Mouse (Mus musculus) forebrain, embryonic 10.5 days (tissue): Measurements from ENCODE around the gene Rap2a. TPM values are rescaled to one million over a fixed set of nuclear protein-coding genes. Genes with fewer than 3 reads are reported as not detected.

Source experiments
- DNase-seq: peaks from one replicate; pipeline ENCODE4 v3.0.0-alpha.2; 2017; ENCODE audit warnings: low spot score; ENCODE audit errors: extremely low spot score
- H3K27ac ChIP-seq: fragments of 300-500 bp; sonication (generic); 2 replicates; pipeline ENCODE4 v1.5.1; 2016; ENCODE audit warnings: mild to moderate bottlenecking
- H3K27me3 ChIP-seq: fragments of 300-500 bp; sonication (generic); 2 replicates; pipeline ENCODE4 v1.6.1; 2016; ENCODE audit warnings: mild to moderate bottlenecking; ENCODE audit not compliant: poor library complexity, severe bottlenecking
- H3K36me3 ChIP-seq: fragments of 300-500 bp; sonication (generic); replicated peaks from 2 replicates; pipeline ENCODE4 v1.6.1; 2016; ENCODE audit warnings: mild to moderate bottlenecking, moderate library complexity
- H3K4me1 ChIP-seq: fragments of 300-500 bp; sonication (generic); 2 replicates; pipeline ENCODE4 v1.6.1; 2016
- H3K4me3 ChIP-seq: fragments of 300-500 bp; sonication (generic); 2 replicates; pipeline ENCODE4 v1.5.1; 2016; ENCODE audit warnings: mild to moderate bottlenecking, moderate library complexity
- H3K9me3 ChIP-seq: fragments of 300-500 bp; sonication (generic); 2 replicates; pipeline ENCODE4 v1.6.1; 2016; ENCODE audit warnings: mild to moderate bottlenecking, moderate library complexity
- WGBS: fragments of 180-500 bp; shearing (Covaris S2); methylation state at CpG from one replicate; pipeline ENCODE4 v1.1.7; 2016; 5-methylcytosine and 5-hydroxymethylcytosine counted together
- polyA plus RNA-seq: library from polyadenylated mRNA; unstranded; fragments of >200 nt; fragmentation: Nextera tagmentation; extraction: Ambion mirVana; gene quantifications from 2 replicates; pipeline ENCODE4 v1.2.1, GENCODE M21; 2016

The Rap2a gene
- 7.7 and 9.0 TPM in 2 replicates for polyA plus RNA-seq

GRCm38 (mm10) chr14:120477982-120478568, at the start of gene Rap2a:
Gene Rap2a (plus strand): TSS chr14:120478444.
- Histone ChIP-seq H3K4me1 (peaks cover 28% of the 10 kb centered on the region), H3K27ac (peak within 1 kb of the TSS; percentile 93), H3K36me3 (peaks cover 21% of the 10 kb centered on the region), H3K27me3 (no peaks in the 10 kb centered on the region), H3K9me3 (peaks cover 5% of the 10 kb centered on the region; the same call in 1 of the 2 replicates), H3K4me3 (peak within 1 kb of the TSS; percentile 80)
- WGBS = under 1% methylated on average over 76 of the region's 78 CpGs
- peak; percentile 91 for DNase-seq

- H3K9me3 ChIP-seq = peaks cover 13% of the 10 kb centered on the region; the same call in 1 of the 2 replicates
- H3K4me1 ChIP-seq = no peaks in the 10 kb centered on the region
- H3K4me3 ChIP-seq = no peak overlapping the region
- peaks cover 33% of the 10 kb centered on the region for H3K36me3 ChIP-seq
- no peak for DNase-seq
- H3K27ac ChIP-seq = no peak overlapping the region
- 89% methylated on average over 5 of the region's 5 CpGs for WGBS
- H3K27me3 ChIP-seq = no peaks in the 10 kb centered on the region
Measured at GRCm38 (mm10) chr14:120428497-120428896, 49.7 kb upstream of the Rap2a start.

- H3K4me3 ChIP-seq = no peak overlapping the region
- H3K4me1 ChIP-seq = no peaks in the 10 kb centered on the region
- no peaks in the 10 kb centered on the region for H3K9me3 ChIP-seq
- no peak overlapping the region for H3K27ac ChIP-seq
- 0 out of 2 replicates have a peak, but pooled peaks cover 2% of the 10 kb centered on the region for H3K36me3 ChIP-seq
- no peaks in the 10 kb centered on the region for H3K27me3 ChIP-seq
- DNase-seq = no peak
Measured at GRCm38 (mm10) chr14:120432773-120433172, 45.5 kb upstream of the Rap2a start.

GRCm38 (mm10) chr14:120433931-120434398, 44.3 kb upstream of the Rap2a start:
- Histone ChIP-seq H3K4me3 (no peak overlapping the region), H3K36me3 (0 out of 2 replicates have a peak, but pooled peaks cover 2% of the 10 kb centered on the region), H3K9me3 (no peaks in the 10 kb centered on the region), H3K27me3 (no peaks in the 10 kb centered on the region), H3K27ac (0 out of 2 replicates have a peak overlapping the region, but pooled peaks have one; percentile 16), H3K4me1 (no peaks in the 10 kb centered on the region)
- 85% methylated on average over 8 of the region's 8 CpGs for WGBS
- no peak for DNase-seq

GRCm38 (mm10) chr14:120434831-120435230, 43.4 kb upstream of the Rap2a start:
- no peak overlapping the region for H3K27ac ChIP-seq

GRCm38 (mm10) chr14:120440716-120441115, 37.5 kb upstream of the Rap2a start:
- 0 out of 2 replicates have a peak, but pooled peaks cover 2% of the 10 kb centered on the region for H3K36me3 ChIP-seq

More at GRCm38 (mm10) chr14:120434831-120435230, 43.4 kb upstream of the Rap2a start:
- Histone ChIP-seq H3K9me3 (peaks cover 3% of the 10 kb centered on the region; the same call in 1 of the 2 replicates), H3K4me3 (no peak overlapping the region), H3K27me3 (no peaks in the 10 kb centered on the region), H3K36me3 (0 out of 2 replicates have a peak, but pooled peaks cover 2% of the 10 kb centered on the region), H3K4me1 (no peaks in the 10 kb centered on the region)
- 70% methylated on average over 1 of the region's 1 CpGs for WGBS
- no peak for DNase-seq

GRCm38 (mm10) chr14:120441256-120441655, 37.0 kb upstream of the Rap2a start:
- Histone ChIP-seq H3K36me3 (0 out of 2 replicates have a peak, but pooled peaks cover 2% of the 10 kb centered on the region), H3K27ac (no peak overlapping the region), H3K4me3 (no peak overlapping the region), H3K4me1 (no peaks in the 10 kb centered on the region), H3K27me3 (no peaks in the 10 kb centered on the region), H3K9me3 (peaks cover 3% of the 10 kb centered on the region; the same call in 1 of the 2 replicates)
- DNase-seq = no peak
- 93% methylated on average over 4 of the region's 4 CpGs for WGBS

More at GRCm38 (mm10) chr14:120440716-120441115, 37.5 kb upstream of the Rap2a start:
- Histone ChIP-seq H3K4me3 (no peak overlapping the region), H3K4me1 (no peaks in the 10 kb centered on the region), H3K27me3 (no peaks in the 10 kb centered on the region), H3K27ac (no peak overlapping the region), H3K9me3 (peaks cover 3% of the 10 kb centered on the region; the same call in 1 of the 2 replicates)
- no peak for DNase-seq

GRCm38 (mm10) chr14:120441836-120442235, 36.4 kb upstream of the Rap2a start:
- 89% methylated on average over 13 of the region's 13 CpGs for WGBS
- H3K4me1 ChIP-seq = no peaks in the 10 kb centered on the region
- no peak for DNase-seq
- H3K27ac ChIP-seq = no peak overlapping the region
- peaks cover 3% of the 10 kb centered on the region; the same call in 1 of the 2 replicates for H3K9me3 ChIP-seq
- H3K4me3 ChIP-seq = no peak overlapping the region
- no peaks in the 10 kb centered on the region for H3K27me3 ChIP-seq
- H3K36me3 ChIP-seq = 0 out of 2 replicates have a peak, but pooled peaks cover under 1% of the 10 kb centered on the region

GRCm38 (mm10) chr14:120454221-120454620, 24.0 kb upstream of the Rap2a start:
- Histone ChIP-seq H3K27me3 (no peaks in the 10 kb centered on the region), H3K9me3 (peaks cover 8% of the 10 kb centered on the region), H3K4me3 (no peak overlapping the region), H3K27ac (no peak overlapping the region), H3K4me1 (no peaks in the 10 kb centered on the region), H3K36me3 (no peaks in the 10 kb centered on the region)
- no peak for DNase-seq
- 89% methylated on average over 7 of the region's 7 CpGs for WGBS

GRCm38 (mm10) chr14:120463938-120464727, 14.1 kb upstream of the Rap2a start:
- Histone ChIP-seq H3K9me3 (no peaks in the 10 kb centered on the region), H3K27ac (no peak overlapping the region), H3K27me3 (no peaks in the 10 kb centered on the region), H3K4me3 (no peak overlapping the region), H3K36me3 (no peaks in the 10 kb centered on the region), H3K4me1 (peaks cover 6% of the 10 kb centered on the region)
- no peak for DNase-seq
- WGBS = 93% methylated on average over 3 of the region's 3 CpGs

GRCm38 (mm10) chr14:120466816-120467215, 11.4 kb upstream of the Rap2a start:
- Histone ChIP-seq H3K4me3 (no peak overlapping the region), H3K27ac (no peak overlapping the region), H3K27me3 (no peaks in the 10 kb centered on the region), H3K9me3 (no peaks in the 10 kb centered on the region), H3K36me3 (no peaks in the 10 kb centered on the region), H3K4me1 (peaks cover 6% of the 10 kb centered on the region)
- no peak for DNase-seq
- WGBS = 84% methylated on average over 4 of the region's 4 CpGs

- Histone ChIP-seq H3K9me3 (no peaks in the 10 kb centered on the region), H3K36me3 (no peaks in the 10 kb centered on the region), H3K27ac (no peak overlapping the region), H3K4me3 (no peak overlapping the region), H3K4me1 (peaks cover 6% of the 10 kb centered on the region), H3K27me3 (no peaks in the 10 kb centered on the region)
- DNase-seq = no peak
- 92% methylated on average over 14 of the region's 14 CpGs for WGBS
Measured at GRCm38 (mm10) chr14:120469126-120469790, 9.0 kb upstream of the Rap2a start.
